Mouse (Mus musculus) forebrain, postnatal 0 days (tissue): ENCODE results near the gene Ccl9. TPM values are rescaled to one million over a fixed set of nuclear protein-coding genes. Genes with fewer than 3 reads are reported as not detected.

ENCODE experiments used
- ATAC-seq: fragments of 200-750 bp; cut with Nextera tagmentation; 2 replicates; pipeline ENCODE4 v1.8.0; 2017; ENCODE audit warnings: mild to moderate bottlenecking, moderate library complexity
- DNase-seq: peaks from one replicate; pipeline ENCODE4 v3.0.0-alpha.2; 2015
- H3K27ac ChIP-seq: fragments of 300-500 bp; sonication (generic); 2 replicates; pipeline ENCODE4 v1.5.1; 2014; ENCODE audit warnings: low read depth, mild to moderate bottlenecking, antibody characterized with exemption, low read length, moderate library complexity, mixed read lengths
- H3K27me3 ChIP-seq: fragments of 300-500 bp; sonication (generic); 2 replicates; pipeline ENCODE4 v1.6.1; 2014; ENCODE audit warnings: mild to moderate bottlenecking, low read length, mixed read lengths; ENCODE audit not compliant: insufficient read depth
- H3K36me3 ChIP-seq: fragments of 300-500 bp; sonication (generic); 2 replicates; pipeline ENCODE4 v1.6.1; 2014; ENCODE audit warnings: mild to moderate bottlenecking, moderate library complexity; ENCODE audit not compliant: insufficient read depth
- H3K4me1 ChIP-seq: fragments of 300-500 bp; sonication (generic); 2 replicates; pipeline ENCODE4 v1.6.1; 2014; ENCODE audit warnings: antibody characterized with exemption; ENCODE audit not compliant: insufficient read depth
- H3K4me2 ChIP-seq: fragments of 300-500 bp; sonication (generic); 2 replicates; pipeline ENCODE4 v1.6.1; 2014; ENCODE audit warnings: low read depth, mild to moderate bottlenecking, moderate library complexity
- H3K4me3 ChIP-seq: fragments of 300-500 bp; sonication (generic); 2 replicates; pipeline ENCODE4 v1.5.1; 2014; ENCODE audit warnings: low read depth, low read length, mixed read lengths
- H3K9ac ChIP-seq: fragments of 300-500 bp; sonication (generic); 2 replicates; pipeline ENCODE4 v1.6.1; 2014; ENCODE audit warnings: mild to moderate bottlenecking
- H3K9me3 ChIP-seq: fragments of 300-500 bp; sonication (generic); 2 replicates; pipeline ENCODE4 v1.6.1; 2016; ENCODE audit warnings: low read length
- CTCF ChIP-seq: sonication (generic); IDR thresholded peaks from 2 replicates; pipeline ENCODE4 v1.5.1; 2016; ENCODE audit warnings: antibody characterized with exemption, control low read depth, low read depth
- WGBS: fragments of 180-500 bp; shearing (Covaris S2); extraction: QIAGEN DNeasy Blood & Tissue Kit; methylation state at CpG from one replicate; pipeline ENCODE4 v1.1.7; 2014; 5-methylcytosine and 5-hydroxymethylcytosine counted together
- polyA plus RNA-seq: library from polyadenylated mRNA; unstranded; fragments of >200 nt; fragmentation: Nextera tagmentation; extraction: Ambion mirVana; gene quantifications from 2 replicates; pipeline ENCODE4 v1.2.1, GENCODE M21; 2015
- total RNA-seq: library from RNA; depleted of rRNA; stranded (reverse); fragments of >200 nt; gene quantifications from 2 replicates; pipeline ENCODE4 v1.2.3, GENCODE M21; 2014

The Ccl9 gene
- total and polyA plus RNA-seq, 2 experiments from 2014 or later = 1.8 to 2.5 TPM

DNA sequence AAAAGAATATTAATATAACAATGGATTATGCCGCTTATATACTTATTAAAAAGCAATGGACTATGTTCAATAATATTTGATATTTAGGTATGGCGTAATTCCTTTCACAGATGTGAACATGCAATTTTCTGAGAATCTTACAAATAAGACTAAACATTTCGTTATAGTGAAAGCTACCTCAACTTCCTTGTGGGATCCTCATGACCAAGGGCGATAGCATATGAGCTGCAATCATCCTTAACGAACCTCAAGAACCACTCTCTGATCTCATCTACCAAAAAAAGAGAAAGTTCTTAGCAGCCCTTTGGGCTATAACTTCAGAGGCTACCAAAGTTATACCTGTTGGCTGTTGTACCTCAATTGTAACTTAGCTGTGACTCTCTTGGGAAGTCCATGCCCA is 15.0 kb upstream of the Ccl9 start:
- WGBS = 88% methylated on average over 5 of the region's 5 CpGs
- ATAC-seq (no peak), DNase-seq (no peak)
- no peak overlapping the region for H3K9ac ChIP-seq
- H3K9me3 ChIP-seq = no peaks in the 10 kb centered on the region
- TF ChIP-seq CTCF = no peak
- H3K4me1 ChIP-seq = no peaks in the 10 kb centered on the region
- no peaks in the 10 kb centered on the region for H3K27me3 ChIP-seq
- H3K4me2 ChIP-seq = no peak overlapping the region
- no peaks in the 10 kb centered on the region for H3K36me3 ChIP-seq
- no peak overlapping the region for H3K27ac ChIP-seq
- H3K4me3 ChIP-seq = no peak overlapping the region

DNA sequence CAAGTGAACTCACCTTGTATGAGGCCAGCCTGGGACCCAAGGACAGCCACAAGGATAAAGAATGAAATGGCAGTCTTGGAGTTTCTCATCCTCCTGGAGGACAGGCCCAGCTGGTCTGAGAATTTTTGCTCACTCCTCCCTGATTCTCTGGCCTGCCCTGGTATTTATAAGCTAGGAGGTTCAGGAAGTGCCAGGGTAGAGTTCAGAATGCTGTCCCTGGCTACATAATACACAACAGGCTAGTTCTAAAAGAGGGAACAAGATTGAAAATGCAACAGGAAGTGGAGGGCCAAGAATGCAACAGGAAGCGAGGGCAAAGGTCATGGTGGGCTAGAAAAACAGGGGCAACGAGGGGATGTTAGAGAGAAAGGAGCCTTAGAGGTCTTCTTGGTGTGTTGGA is 14.4 kb upstream of the Ccl9 start, which contains the start of gene Ccl6:
Ccl6 (minus strand) TSS at position 235 of the 400 bp plus-strand sequence.
- TF ChIP-seq CTCF = no peak
- DNase-seq = no peak
- Histone ChIP-seq H3K27me3 (no peaks in the 10 kb centered on the region), H3K4me1 (no peaks in the 10 kb centered on the region), H3K36me3 (no peaks in the 10 kb centered on the region), H3K4me2 (no peak within 1 kb of the TSS), H3K9me3 (no peaks in the 10 kb centered on the region), H3K9ac (no peak within 1 kb of the TSS), H3K27ac (no peak within 1 kb of the TSS), H3K4me3 (no peak within 1 kb of the TSS)
- ATAC-seq = no peak
- WGBS = 60% methylated on average over 2 of the region's 2 CpGs

DNA sequence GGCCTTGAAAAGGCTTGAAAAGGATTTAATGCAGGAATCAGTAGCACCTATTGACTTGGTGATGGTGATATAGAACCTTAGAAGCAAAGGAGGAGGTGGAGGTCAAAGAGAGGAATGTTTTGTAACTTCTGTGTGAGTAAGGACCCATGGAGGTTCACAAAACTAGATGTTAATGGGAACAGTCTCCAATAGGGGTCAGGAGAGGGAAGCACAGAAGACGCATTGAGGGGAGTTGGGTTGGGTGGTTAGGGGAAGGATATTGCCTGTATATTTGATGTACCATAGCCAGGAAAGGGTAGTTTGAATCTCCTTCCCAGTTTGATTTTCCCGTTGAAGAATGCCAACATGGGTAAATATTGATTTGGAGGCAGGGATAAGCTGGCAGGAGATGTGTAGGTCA is 5.8 kb upstream of the Ccl9 start:
- Histone ChIP-seq H3K9me3 (no peaks in the 10 kb centered on the region), H3K9ac (no peak overlapping the region), H3K27me3 (no peaks in the 10 kb centered on the region), H3K36me3 (no peaks in the 10 kb centered on the region), H3K4me3 (no peak overlapping the region), H3K27ac (no peak overlapping the region), H3K4me2 (no peak overlapping the region), H3K4me1 (no peaks in the 10 kb centered on the region)
- no peak for DNase-seq
- no peak for ATAC-seq
- 81% methylated on average over 2 of the region's 2 CpGs for WGBS
- TF ChIP-seq CTCF = no peak

DNA sequence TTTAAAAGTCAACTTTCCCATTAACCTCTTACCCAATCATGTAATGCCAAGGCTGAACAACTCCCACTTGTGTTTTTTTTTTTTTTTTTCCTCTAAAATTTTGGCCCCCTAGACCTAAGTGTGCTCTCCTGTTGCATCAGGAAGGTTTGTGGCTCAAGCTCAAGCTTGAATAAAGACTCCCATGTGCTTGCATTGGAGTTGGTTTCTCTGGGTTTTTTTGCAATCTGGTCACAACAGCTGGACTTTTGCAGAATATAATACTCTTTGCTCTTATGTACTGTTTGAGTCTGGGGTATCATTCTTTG is 5.0 kb upstream of the Ccl9 start:
- TF ChIP-seq CTCF = no peak
- no peak for DNase-seq
- Histone ChIP-seq H3K36me3 (no peaks in the 10 kb centered on the region), H3K9me3 (no peaks in the 10 kb centered on the region), H3K27ac (no peak overlapping the region), H3K9ac (no peak overlapping the region), H3K4me2 (no peak overlapping the region), H3K4me1 (no peaks in the 10 kb centered on the region), H3K27me3 (no peaks in the 10 kb centered on the region), H3K4me3 (no peak overlapping the region)
- ATAC-seq = no peak

DNA sequence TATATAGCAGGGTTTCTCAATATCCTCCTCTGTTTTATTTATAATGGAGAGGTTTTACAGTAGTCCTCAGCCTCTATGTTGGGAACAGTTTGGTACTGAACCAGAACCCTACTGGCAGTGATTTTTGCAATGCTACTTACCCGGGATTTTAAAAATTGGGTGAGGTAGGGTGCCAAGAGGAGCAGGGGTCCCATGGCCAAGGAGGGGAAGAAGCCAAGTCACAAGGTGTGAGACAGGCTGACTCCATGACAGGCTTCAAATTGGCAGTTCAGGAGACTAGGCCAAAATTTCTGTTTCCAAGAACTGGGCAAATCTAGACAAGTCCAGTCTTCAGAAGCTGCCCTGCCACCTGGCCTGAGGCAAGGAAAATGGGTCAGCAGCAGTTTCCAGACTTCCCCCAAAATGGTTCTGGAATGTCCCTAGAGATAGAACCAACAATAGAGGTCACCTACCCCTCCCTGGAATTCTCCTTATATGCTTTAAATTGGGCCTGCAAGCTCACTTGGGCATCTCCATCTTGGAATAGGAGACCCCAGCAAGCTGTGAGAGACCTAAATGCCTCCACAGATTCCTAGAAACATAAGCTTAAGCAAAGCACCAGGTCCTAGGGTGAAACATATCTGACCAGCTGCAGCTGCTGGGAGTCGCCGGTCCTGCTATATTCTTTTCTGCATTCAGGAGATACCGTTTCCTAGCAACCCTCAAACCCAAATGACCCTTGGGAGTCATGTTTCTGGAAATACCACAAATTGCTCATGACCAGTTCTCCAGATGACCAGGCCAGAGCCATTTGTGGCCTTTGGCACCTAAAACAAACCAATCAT is 4.4 kb upstream of the Ccl9 start:
- WGBS = 81% methylated on average over 4 of the region's 4 CpGs
- no peak for DNase-seq
- H3K4me1 ChIP-seq = no peaks in the 10 kb centered on the region
- no peak overlapping the region for H3K4me2 ChIP-seq
- H3K4me3 ChIP-seq = no peak overlapping the region
- H3K9ac ChIP-seq = no peak overlapping the region
- H3K9me3 ChIP-seq = no peaks in the 10 kb centered on the region
- TF ChIP-seq CTCF = no peak
- ATAC-seq = no peak
- no peak overlapping the region for H3K27ac ChIP-seq
- no peaks in the 10 kb centered on the region for H3K27me3 ChIP-seq
- H3K36me3 ChIP-seq = no peaks in the 10 kb centered on the region

DNA sequence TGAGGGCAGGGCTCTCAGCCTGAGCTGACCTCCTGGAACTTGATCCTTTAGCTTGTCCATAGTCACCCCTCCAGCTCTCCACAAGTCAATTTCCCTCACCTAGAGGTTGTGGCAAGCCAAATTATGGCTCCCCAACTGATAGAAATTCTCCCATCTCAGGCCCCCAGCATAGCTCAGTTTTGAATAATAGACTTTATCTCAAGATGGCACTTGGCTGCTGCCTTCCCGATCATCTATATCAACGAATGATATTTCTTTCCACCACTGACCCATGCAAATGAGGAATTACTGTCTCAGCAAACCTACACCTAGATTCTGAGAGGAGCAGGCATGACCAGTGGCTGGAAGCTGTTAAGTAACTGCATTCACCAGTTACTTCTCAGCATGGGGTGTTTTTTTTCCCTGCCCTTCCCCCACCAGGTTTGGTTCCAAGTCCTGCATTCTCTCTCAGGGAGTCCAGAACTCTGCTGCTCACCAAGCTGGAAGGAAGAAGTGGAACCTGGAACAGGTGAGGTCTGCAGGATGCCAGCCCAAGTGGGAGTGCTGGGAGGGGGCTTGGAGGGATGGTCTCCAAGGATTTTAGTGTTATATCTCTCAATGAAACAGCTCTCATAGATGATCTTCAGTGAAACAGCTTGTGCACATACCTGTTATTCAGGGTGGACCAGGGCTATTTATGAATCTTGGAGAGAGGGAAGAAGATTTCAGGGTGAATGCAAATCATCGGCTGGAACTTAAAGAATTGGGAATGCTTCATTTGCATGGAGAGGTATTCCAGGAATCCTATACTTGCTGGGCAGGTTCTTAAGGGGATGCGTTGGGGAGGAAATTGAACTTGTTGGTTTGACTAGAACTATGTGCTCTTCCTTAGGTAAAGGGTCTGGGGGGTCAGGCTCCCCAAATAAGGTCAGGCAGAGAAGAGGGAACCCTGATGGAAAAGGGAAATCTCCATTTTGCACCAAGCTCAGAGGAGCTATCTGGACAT is 3.5 kb upstream of the Ccl9 start:
- Histone ChIP-seq H3K36me3 (no peaks in the 10 kb centered on the region), H3K9ac (no peak overlapping the region), H3K9me3 (no peaks in the 10 kb centered on the region), H3K4me2 (no peak overlapping the region), H3K4me1 (no peaks in the 10 kb centered on the region), H3K4me3 (no peak overlapping the region), H3K27ac (no peak overlapping the region), H3K27me3 (no peaks in the 10 kb centered on the region)
- DNase-seq = no peak
- TF ChIP-seq CTCF = no peak
- 79% methylated on average over 4 of the region's 4 CpGs for WGBS
- ATAC-seq = no peak

DNA sequence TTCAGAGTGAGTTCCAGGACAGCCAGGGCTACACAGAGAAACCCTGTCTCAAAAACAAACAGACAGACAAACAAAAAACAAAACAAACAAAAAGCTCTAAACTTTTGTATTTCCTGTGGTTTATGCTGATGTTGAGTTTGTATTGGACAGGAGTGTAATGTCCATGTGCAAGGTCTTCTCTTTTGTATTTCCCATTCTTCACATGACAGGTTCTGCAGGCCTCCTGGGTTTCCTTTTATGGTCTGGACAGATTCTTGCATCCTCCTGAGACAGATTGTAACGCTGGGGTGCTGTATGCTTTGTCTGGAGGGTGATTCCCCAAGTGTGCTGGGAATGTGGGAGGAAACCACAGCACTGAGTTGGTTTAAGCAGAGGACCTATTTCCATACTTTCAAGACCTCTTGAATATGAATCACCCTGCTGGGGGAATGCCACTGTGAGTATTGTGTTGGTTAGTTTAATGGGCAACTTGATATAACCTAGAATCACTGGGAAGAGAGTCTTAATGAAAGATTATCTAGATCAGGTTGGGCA is 2.3 kb upstream of the Ccl9 start:
- Histone ChIP-seq H3K4me3 (no peak overlapping the region), H3K27ac (no peak overlapping the region), H3K36me3 (no peaks in the 10 kb centered on the region), H3K9ac (no peak overlapping the region), H3K4me2 (no peak overlapping the region), H3K9me3 (no peaks in the 10 kb centered on the region), H3K4me1 (no peaks in the 10 kb centered on the region), H3K27me3 (no peaks in the 10 kb centered on the region)
- DNase-seq (no peak), ATAC-seq (no peak)
- WGBS = 56% methylated on average over 1 of the region's 1 CpGs
- TF ChIP-seq CTCF = no peak
